Mouse (Mus musculus): Measurements from ENCODE around the gene Asnsd1. TPM values are rescaled to one million over a fixed set of nuclear protein-coding genes. Genes with fewer than 3 reads are reported as not detected.

Asnsd1 gene
- total RNA-seq, 1 experiment from 2014 or later: 79.6 TPM

DNA sequence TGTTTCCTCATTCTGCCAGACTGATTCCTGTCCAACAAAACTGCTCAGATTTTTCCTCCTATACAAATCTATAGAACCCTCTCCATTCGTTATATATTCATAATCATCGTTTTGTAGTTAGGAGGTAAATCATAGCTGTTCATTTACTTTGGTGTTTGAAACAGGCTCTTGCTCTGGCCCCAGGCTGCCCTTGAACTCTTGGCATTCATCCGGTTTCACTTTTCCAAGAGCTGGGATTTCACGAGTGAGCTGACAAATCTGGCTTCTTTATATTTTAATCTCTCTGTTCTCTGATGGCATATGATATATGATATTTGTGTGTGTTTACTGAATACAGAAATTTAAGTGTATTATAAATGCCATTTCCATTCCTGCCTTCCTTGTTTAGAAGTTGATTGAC, 52.0 kb downstream of the Asnsd1 start:
- ATAC-seq (replicated peaks in 1 of 2; ENCODE audit: insufficient read depth in 1 of 2, low FRiP score in 2 of 2, low TSS enrichment in 1 of 2, low read depth in 1 of 2, poor library complexity in 2 of 2, severe bottlenecking in 2 of 2): no peak

DNA sequence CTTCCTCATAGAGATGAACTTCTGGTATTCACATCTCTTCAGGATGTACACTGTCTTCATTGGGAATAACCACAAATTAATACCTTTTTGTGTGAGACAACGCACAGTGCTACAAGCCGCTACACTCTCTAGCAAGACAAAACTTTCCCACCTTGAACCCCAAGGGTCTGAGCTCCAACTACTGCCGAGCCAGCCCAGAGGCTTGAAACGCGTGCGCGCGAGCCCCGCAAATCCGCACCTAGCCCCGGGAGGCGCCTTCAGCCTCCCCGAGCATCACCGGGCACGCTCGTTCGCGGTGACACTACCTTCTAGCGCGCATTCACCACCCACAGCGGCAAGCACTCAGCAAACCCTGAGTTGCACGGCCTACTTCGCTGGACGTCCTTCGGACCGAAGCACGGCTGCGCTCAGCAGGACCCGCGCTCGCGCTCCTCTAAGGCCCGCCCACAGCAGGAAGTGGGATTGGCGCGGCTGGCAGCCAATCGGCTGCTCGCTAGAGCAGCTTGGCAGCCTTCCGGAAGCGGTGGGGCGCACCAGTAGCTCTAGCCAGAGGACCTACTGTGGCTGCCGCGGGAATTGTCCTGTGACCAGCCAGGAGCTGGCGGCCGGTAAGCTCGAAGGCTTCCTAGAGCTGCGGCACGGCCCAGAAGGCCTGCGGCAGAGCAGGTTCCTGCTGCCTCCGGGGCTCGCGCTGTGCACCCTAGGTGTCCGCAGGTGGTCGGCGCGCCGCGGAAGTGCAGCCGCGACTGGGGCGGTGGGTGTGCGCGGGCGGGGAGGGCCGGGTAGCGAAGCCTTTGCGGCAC, 55.8 kb downstream of the Asnsd1 start, which contains the start of the genes Pms1, Ormdl1 and Gm28778:
TSS of gene Pms1 (minus strand) at position 438 of the 803 bp plus-strand sequence.
TSS of gene Ormdl1 (plus strand) at position 515 of the 803 bp plus-strand sequence.
TSS of gene Gm28778 (plus strand) at position 531 of the 803 bp plus-strand sequence.
- ATAC-seq (replicated peaks in 1 of 2; ENCODE audit: insufficient read depth in 1 of 2, low FRiP score in 2 of 2, low TSS enrichment in 1 of 2, low read depth in 1 of 2, poor library complexity in 2 of 2, severe bottlenecking in 2 of 2): peak; percentile 99

Other genes starting within 250 kb of the Asnsd1 start
- not detected in 2 replicates for gene 1700019A02Rik, start 165.1 kb downstream of the Asnsd1 start, total RNA-seq (2017)
- gene Pms1, start 55.7 kb downstream of the Asnsd1 start, total RNA-seq (2017): 13.5 and 18.5 TPM in 2 replicates
- gene Ormdl1, start 55.7 kb downstream of the Asnsd1 start, total RNA-seq (2017): 42.8 and 43.3 TPM in 2 replicates
- not detected in 2 replicates for gene Gm28778, start 55.6 kb downstream of the Asnsd1 start, total RNA-seq (2017)
- 13.9 and 14.8 TPM in 2 replicates for gene Osgepl1, start 39.1 kb downstream of the Asnsd1 start, total RNA-seq (2017)
- gene Asdurf, start 133 bp downstream of the Asnsd1 start, total RNA-seq (2017): 113 and 322 TPM in 2 replicates
- gene Gm28551, start 85 bp downstream of the Asnsd1 start, total RNA-seq (2017): not detected in 2 replicates